Mouse (Mus musculus): Measurements from ENCODE around the gene Ncmap.

Ncmap gene

GRCm38 (mm10) chr4:135352326-135353065, 45.5 kb downstream of the Ncmap start:
- DNase-seq (ENCODE audit: low read depth, low spot score), result no peak

- no peak for DNase-seq (ENCODE audit: low read depth, low spot score)
These were observed 60.6 kb downstream of the Ncmap start for GRCm38 (mm10) chr4:135337376-135337942.

- DNase-seq (ENCODE audit: low read depth, low spot score), result no peak
These were observed 62.0 kb downstream of the Ncmap start for GRCm38 (mm10) chr4:135336023-135336357.

GRCm38 (mm10) chr4:135335327-135336022, 62.6 kb downstream of the Ncmap start:
- DNase-seq (ENCODE audit: low read depth, low spot score), result no peak

GRCm38 (mm10) chr4:135326469-135326868, 71.6 kb downstream of the Ncmap start:
- DNase-seq (ENCODE audit: low read depth, low spot score), result no peak

GRCm38 (mm10) chr4:135326046-135326445, 72.0 kb downstream of the Ncmap start:
- no peak for DNase-seq (ENCODE audit: low read depth, low spot score)

GRCm38 (mm10) chr4:135323021-135323420, 75.0 kb downstream of the Ncmap start:
- DNase-seq (ENCODE audit: low read depth, low spot score), result no peak
